Mouse (Mus musculus) kidney, postnatal 25 days (tissue): Measurements from ENCODE around the gene Pgpep1l.

ENCODE experiments used
- DNase-seq, 2 experiments: peaks; one replicate each; pipeline ENCODE4 v3.0.0; 2021; ENCODE audit warnings: mixed read lengths in 2 of 2

The Pgpep1l gene

GRCm38 (mm10) chr7:68259523-68260081, 4.4 kb downstream of the Pgpep1l start:
- no peak for DNase-seq

GRCm38 (mm10) chr7:68258326-68259150, 5.5 kb downstream of the Pgpep1l start:
- DNase-seq, result no peak

- peak in 1 of 2 experiments; percentile 15 for DNase-seq
Measured at GRCm38 (mm10) chr7:68257767-68258166, 6.3 kb downstream of the Pgpep1l start.

- no peak for DNase-seq
Measured at GRCm38 (mm10) chr7:68250902-68251301, 13.1 kb downstream of the Pgpep1l start.

GRCm38 (mm10) chr7:68250411-68250810, 13.6 kb downstream of the Pgpep1l start:
- no peak for DNase-seq

GRCm38 (mm10) chr7:68246249-68246648, 17.8 kb downstream of the Pgpep1l start:
- DNase-seq, result no peak

GRCm38 (mm10) chr7:68245681-68246080, 18.4 kb downstream of the Pgpep1l start:
- DNase-seq, result no peak

GRCm38 (mm10) chr7:68241205-68241604, 22.8 kb downstream of the Pgpep1l start:
- DNase-seq, result peak; percentile 31 to 63

GRCm38 (mm10) chr7:68239220-68239827, 24.7 kb downstream of the Pgpep1l start:
- DNase-seq, result no peak

GRCm38 (mm10) chr7:68236817-68237216, 27.2 kb downstream of the Pgpep1l start:
- DNase-seq, result peak; percentile 32 to 51

GRCm38 (mm10) chr7:68233619-68234223, 30.3 kb downstream of the Pgpep1l start:
- DNase-seq, result peak; percentile 79 to 83

- peak in 1 of 2 experiments; percentile 29 for DNase-seq
Measured at GRCm38 (mm10) chr7:68232521-68232920, 31.5 kb downstream of the Pgpep1l start.

- DNase-seq, result peak in 1 of 2 experiments; percentile 19
Measured at GRCm38 (mm10) chr7:68230831-68231230, 33.2 kb downstream of the Pgpep1l start.

- no peak for DNase-seq
Measured at GRCm38 (mm10) chr7:68228491-68228890, 35.5 kb downstream of the Pgpep1l start.

- no peak for DNase-seq
Measured at GRCm38 (mm10) chr7:68227621-68228020, 36.4 kb downstream of the Pgpep1l start.

GRCm38 (mm10) chr7:68227021-68227420, 37.0 kb downstream of the Pgpep1l start:
- DNase-seq, result no peak

GRCm38 (mm10) chr7:68225427-68226054, 38.5 kb downstream of the Pgpep1l start:
- peak in 1 of 2 experiments; percentile 37 for DNase-seq

- peak in 1 of 2 experiments; percentile 11 for DNase-seq
Measured at GRCm38 (mm10) chr7:68224006-68224405, 40.0 kb downstream of the Pgpep1l start.

- DNase-seq, result peak; percentile 56 to 85
Measured at GRCm38 (mm10) chr7:68223356-68223808, 40.7 kb downstream of the Pgpep1l start.

- no peak for DNase-seq
Measured at GRCm38 (mm10) chr7:68221677-68222230, 42.3 kb downstream of the Pgpep1l start.

GRCm38 (mm10) chr7:68218879-68219278, 45.2 kb downstream of the Pgpep1l start:
- DNase-seq, result no peak

- no peak for DNase-seq
Measured at GRCm38 (mm10) chr7:68215522-68216070, 48.4 kb downstream of the Pgpep1l start.
